ENCODE assay signal across 7 mouse cellular contexts in genomic region chr5:115516081-115516907, GRCm38 (mm10). TPM values are rescaled to one million over a fixed set of nuclear protein-coding genes. Genes with fewer than 3 reads are reported as not detected.
DNase-seq lines count a peak whose midpoint lies in the region; ATAC-seq and TF ChIP-seq lines count a peak whose summit lies in the region.

No protein-coding gene starts in this region.

- TF ChIP-seq CTCF in small intestine, adult 2 months (IDR thresholded peaks at IDR 0.05; ENCODE audit: extremely low read depth, insufficient read length, insufficient replicate concordance, low read depth, low read length), result no peak

- H3K9me3 ChIP-seq in heart, embryonic 11.5 days (replicated peaks; ENCODE audit: control insufficient read depth, low read length), result no peaks in the 10 kb centered on the region
- no peaks in the 10 kb centered on the region for H3K9me3 ChIP-seq in limb, embryonic 12.5 days

- peak overlapping the region; percentile 46; the same call in 1 of the 2 replicates for H3K9ac ChIP-seq in heart, embryonic 11.5 days (ENCODE audit: low read depth, low read length)
- no peak overlapping the region for H3K9ac ChIP-seq in limb, embryonic 12.5 days (replicated peaks)

- peak overlapping the region; percentile 42 for H3K4me2 ChIP-seq in heart, embryonic 11.5 days
- no peak overlapping the region for H3K4me2 ChIP-seq in limb, embryonic 12.5 days

- H3K4me3 ChIP-seq in heart, embryonic 11.5 days (ENCODE audit: low read depth, low read length), result no peak overlapping the region
- no peak overlapping the region for H3K4me3 ChIP-seq in limb, embryonic 12.5 days (replicated peaks)
- H3K4me3 ChIP-seq in small intestine, adult 2 months (ENCODE audit: low read depth, low read length), result peak overlapping the region; percentile 42

- ATAC-seq in heart, embryonic 11.5 days (replicated peaks; ENCODE audit: insufficient number of reproducible peaks, low FRiP score, low TSS enrichment), result no peak
- no peak for ATAC-seq in limb, embryonic 12.5 days (ENCODE audit: insufficient number of reproducible peaks, insufficient read depth, low FRiP score, low TSS enrichment, low read depth)

- TF ChIP-seq POLR2A in small intestine, adult 2 months (IDR thresholded peaks at IDR 0.05; ENCODE audit: low read depth, low read length), result no peak

- peaks cover 25% of the 10 kb centered on the region for H3K4me1 ChIP-seq in heart, embryonic 11.5 days (ENCODE audit: control insufficient read depth, insufficient read depth, low read length)
- H3K4me1 ChIP-seq in limb, embryonic 12.5 days (replicated peaks), result peaks cover 44% of the 10 kb centered on the region
- peaks cover 30% of the 10 kb centered on the region for H3K4me1 ChIP-seq in small intestine, adult 2 months (ENCODE audit: control insufficient read depth, insufficient read depth, insufficient read length, low read length)

- H3K27me3 ChIP-seq in heart, embryonic 11.5 days (ENCODE audit: control insufficient read depth, insufficient read depth, low read length), result no peaks in the 10 kb centered on the region
- no peaks in the 10 kb centered on the region for H3K27me3 ChIP-seq in limb, embryonic 12.5 days
- no peaks in the 10 kb centered on the region for H3K27me3 ChIP-seq in small intestine, adult 2 months (ENCODE audit: control insufficient read depth, insufficient read depth, low read length)

- WGBS in heart, embryonic 11.5 days (ENCODE audit: insufficient replicate concordance), result 66% methylated on average over 32 of the region's 32 CpGs
- 89% methylated on average over 32 of the region's 32 CpGs for WGBS in limb, embryonic 12.5 days
- 75% methylated on average over 32 of the region's 32 CpGs for WGBS in small intestine, adult 2 months

- no peaks in the 10 kb centered on the region for H3K36me3 ChIP-seq in heart, embryonic 11.5 days (ENCODE audit: control insufficient read depth, insufficient read depth, low read length)
- H3K36me3 ChIP-seq in limb, embryonic 12.5 days, result peaks cover 34% of the 10 kb centered on the region; the same call in 1 of the 2 replicates
- H3K36me3 ChIP-seq in small intestine, adult 2 months (ENCODE audit: control insufficient read depth, insufficient read depth, low read length), result peaks cover 4% of the 10 kb centered on the region

- H3K27ac ChIP-seq in heart, embryonic 11.5 days (ENCODE audit: low read depth, low read length), result peak overlapping the region; percentile 84
- peak overlapping the region; percentile 97; the same call in 1 of the 2 replicates for H3K27ac ChIP-seq in limb, embryonic 12.5 days
- peak overlapping the region; percentile 86 for H3K27ac ChIP-seq in small intestine, adult 2 months (ENCODE audit: insufficient read depth, low read depth, low read length)

- peak; percentile 86 for DNase-seq in A20 (ENCODE audit: low read depth, low spot score)
- DNase-seq in CD4-positive helper T cell, adult 2 months (ENCODE audit: low read depth, low spot score), result peak; percentile 82
- no peak for DNase-seq in urinary bladder, postnatal 10 days (ENCODE audit: low spot score)
- no peak for DNase-seq in c-Kit-positive CD71-positive TER-119-positive erythroid progenitor cells, embryonic 14.5 days (ENCODE audit: low spot score)

RNA-seq across cellular contexts. Expression of gene Pxn, which starts 9.8 kb away (rescaled TPM):
- polyA plus RNA-seq in heart, embryonic 11.5 days (2014; fragmentation: Nextera tagmentation; extraction: Ambion mirVana), result 11.7 and 14.4 TPM in 2 replicates
- polyA plus RNA-seq in limb, embryonic 12.5 days (2016; fragmentation: Nextera tagmentation; extraction: Ambion mirVana), result 40.3 and 47.1 TPM in 2 replicates
- 65.1 and 136 TPM in 2 replicates for polyA plus RNA-seq in small intestine, adult 2 months (2012; rRNA removed)

RNA-seq across cellular contexts. Expression of gene Sirt4, which starts 31.8 kb away (rescaled TPM):
- 15.8 and 19.2 TPM in 2 replicates for polyA plus RNA-seq in heart, embryonic 11.5 days (2014; fragmentation: Nextera tagmentation; extraction: Ambion mirVana)
- 21.9 and 24.9 TPM in 2 replicates for polyA plus RNA-seq in limb, embryonic 12.5 days (2016; fragmentation: Nextera tagmentation; extraction: Ambion mirVana)
- polyA plus RNA-seq in small intestine, adult 2 months (2012; rRNA removed), result 9.9 and 13.6 TPM in 2 replicates

RNA-seq across cellular contexts. Expression of gene Rplp0, which starts 43.0 kb away (rescaled TPM):
- 1,182 and 1,275 TPM in 2 replicates for polyA plus RNA-seq in heart, embryonic 11.5 days (2014; fragmentation: Nextera tagmentation; extraction: Ambion mirVana)
- polyA plus RNA-seq in limb, embryonic 12.5 days (2016; fragmentation: Nextera tagmentation; extraction: Ambion mirVana), result 1,237 and 1,243 TPM in 2 replicates
- polyA plus RNA-seq in small intestine, adult 2 months (2012; rRNA removed), result 1,193 and 2,017 TPM in 2 replicates

RNA-seq across cellular contexts. Expression of gene Gcn1l1, which starts 48.8 kb away (rescaled TPM):
- 29.7 and 33.5 TPM in 2 replicates for polyA plus RNA-seq in heart, embryonic 11.5 days (2014; fragmentation: Nextera tagmentation; extraction: Ambion mirVana)
- 55.4 and 57.4 TPM in 2 replicates for polyA plus RNA-seq in limb, embryonic 12.5 days (2016; fragmentation: Nextera tagmentation; extraction: Ambion mirVana)
- 26.4 and 30.7 TPM in 2 replicates for polyA plus RNA-seq in small intestine, adult 2 months (2012; rRNA removed)

RNA-seq across cellular contexts. Expression of gene Pla2g1b, which starts 50.2 kb away (rescaled TPM):
- polyA plus RNA-seq in heart, embryonic 11.5 days (2014; fragmentation: Nextera tagmentation; extraction: Ambion mirVana), result 1.0 and 1.2 TPM in 2 replicates
- not detected in 2 replicates for polyA plus RNA-seq in limb, embryonic 12.5 days (2016; fragmentation: Nextera tagmentation; extraction: Ambion mirVana)
- polyA plus RNA-seq in small intestine, adult 2 months (2012; rRNA removed), result 5.2 and 2,024 TPM in 2 replicates

Comparison
In these comparisons a context has a peak if more than half of its experiments do, and no peak if none do; other contexts are left out.
1. DNase-seq: peak in A20 (single experiment) and CD4-positive helper T cell, adult 2 months (single experiment); none in urinary bladder, postnatal 10 days (single experiment) and c-Kit-positive CD71-positive TER-119-positive erythroid progenitor cells, embryonic 14.5 days (single experiment).
2. Peak in every context shown above with its lines, with median percentiles within 50 percentile points of each other: H3K27ac ChIP-seq.